Mouse (Mus musculus) stomach, postnatal 0 days (tissue): ENCODE measurements around the gene Tbrg4. TPM values are rescaled to one million over a fixed set of nuclear protein-coding genes. Genes with fewer than 3 reads are reported as not detected.

Experiments
- ATAC-seq: fragments of 200-750 bp; cut with Nextera tagmentation; 2 replicates; pipeline ENCODE4 v1.8.0; 2017; ENCODE audit not compliant: low FRiP score, low TSS enrichment
- DNase-seq: peaks from one replicate; pipeline ENCODE4 v3.0.0-alpha.2; 2016; ENCODE audit warnings: low spot score
- H3K27ac ChIP-seq: fragments of 300-500 bp; sonication (generic); replicated peaks from 2 replicates; pipeline ENCODE4 v1.5.1; 2014; ENCODE audit warnings: mild to moderate bottlenecking, control low read depth
- H3K27me3 ChIP-seq: fragments of 300-500 bp; sonication (generic); 2 replicates; pipeline ENCODE4 v1.6.1; 2014; ENCODE audit warnings: low read length; ENCODE audit not compliant: control insufficient read depth, insufficient read depth
- H3K36me3 ChIP-seq: fragments of 300-500 bp; sonication (generic); 2 replicates; pipeline ENCODE4 v1.6.1; 2014; ENCODE audit warnings: low read length, mixed read lengths; ENCODE audit not compliant: control insufficient read depth, insufficient read depth
- H3K4me1 ChIP-seq: fragments of 300-500 bp; sonication (generic); replicated peaks from 2 replicates; pipeline ENCODE4 v1.6.1; 2014; ENCODE audit warnings: antibody characterized with exemption; ENCODE audit not compliant: control insufficient read depth, insufficient read depth
- H3K4me2 ChIP-seq: fragments of 300-500 bp; sonication (generic); replicated peaks from 2 replicates; pipeline ENCODE4 v1.6.1; 2014; ENCODE audit warnings: low read depth, mild to moderate bottlenecking, control low read depth, moderate library complexity
- H3K4me3 ChIP-seq: fragments of 300-500 bp; sonication (generic); 2 replicates; pipeline ENCODE4 v1.5.1; 2014; ENCODE audit warnings: low read depth, low read length, control low read depth
- H3K9ac ChIP-seq: fragments of 300-500 bp; sonication (generic); 2 replicates; pipeline ENCODE4 v1.6.1; 2014; ENCODE audit warnings: mild to moderate bottlenecking, low read length, control low read depth, mixed read lengths
- H3K9me3 ChIP-seq: fragments of 300-500 bp; sonication (generic); 2 replicates; pipeline ENCODE4 v1.6.1; 2016; ENCODE audit warnings: low read length; ENCODE audit not compliant: control insufficient read depth
- CTCF ChIP-seq: IDR thresholded peaks from 2 replicates; pipeline ENCODE4 v1.5.1; 2016; ENCODE audit warnings: antibody characterized with exemption, low read depth, mild to moderate bottlenecking, moderate library complexity
- EP300 ChIP-seq: optimal IDR thresholded peaks from 2 replicates; pipeline ENCODE3; 2016; ENCODE audit warnings: antibody characterized with exemption
- WGBS: fragments of 180-500 bp; shearing (Covaris S2); extraction: QIAGEN DNeasy Blood & Tissue Kit; methylation state at CpG from one replicate; pipeline ENCODE4 v1.1.7; 2014; 5-methylcytosine and 5-hydroxymethylcytosine counted together
- polyA plus RNA-seq: library from polyadenylated mRNA; unstranded; fragments of >200 nt; fragmentation: Nextera tagmentation; extraction: Ambion mirVana; gene quantifications from 2 replicates; pipeline ENCODE4 v1.2.1, GENCODE M21; 2015

Gene Tbrg4
- 29.3 and 31.2 TPM in 2 replicates for polyA plus RNA-seq

- peak within 1 kb of the TSS; percentile 86 for H3K4me2 ChIP-seq
- H3K9me3 ChIP-seq, result no peaks in the 10 kb centered on the region
- WGBS, result under 1% methylated on average over 66 of the region's 66 CpGs
- H3K4me1 ChIP-seq, result peaks cover 7% of the 10 kb centered on the region
- TF ChIP-seq EP300, result no peak
- TF ChIP-seq CTCF, result no peak; the same call in 1 of the 2 replicates
- H3K4me3 ChIP-seq, result peak within 1 kb of the TSS; percentile 74
- H3K36me3 ChIP-seq, result peaks cover 7% of the 10 kb centered on the region
- ATAC-seq (peak; percentile 92), DNase-seq (peak; percentile 93)
- H3K9ac ChIP-seq, result peak within 1 kb of the TSS; percentile 86
- peak within 1 kb of the TSS; percentile 93 for H3K27ac ChIP-seq
- no peaks in the 10 kb centered on the region for H3K27me3 ChIP-seq
These were observed at the start of gene Tbrg4 for GRCm38 (mm10) chr11:6625478-6626387. TSS of gene Tbrg4 (minus strand) at chr11:6626067.

- Histone ChIP-seq H3K4me1 (peaks cover 2% of the 10 kb centered on the region; the same call in 1 of the 2 replicates), H3K9me3 (no peaks in the 10 kb centered on the region), H3K27me3 (no peaks in the 10 kb centered on the region), H3K9ac (no peak overlapping the region), H3K27ac (no peak overlapping the region), H3K4me2 (no peak overlapping the region), H3K36me3 (no peaks in the 10 kb centered on the region), H3K4me3 (no peak overlapping the region)
- TF ChIP-seq EP300, result no peak
- WGBS, result 67% methylated on average over 7 of the region's 7 CpGs
- DNase-seq (no peak), ATAC-seq (no peak)
These were observed 49.5 kb upstream of the Tbrg4 start for GRCm38 (mm10) chr11:6675402-6675801.

GRCm38 (mm10) chr11:6674701-6675100, 48.8 kb upstream of the Tbrg4 start:
- Histone ChIP-seq H3K36me3 (no peaks in the 10 kb centered on the region), H3K27ac (no peak overlapping the region), H3K4me1 (no peaks in the 10 kb centered on the region), H3K4me3 (no peak overlapping the region), H3K4me2 (no peak overlapping the region), H3K27me3 (no peaks in the 10 kb centered on the region), H3K9ac (no peak overlapping the region), H3K9me3 (no peaks in the 10 kb centered on the region)
- TF ChIP-seq CTCF (no peak), EP300 (no peak)
- 83% methylated on average over 9 of the region's 9 CpGs for WGBS
- DNase-seq, result no peak
- no peak for ATAC-seq

GRCm38 (mm10) chr11:6670826-6671225, 45.0 kb upstream of the Tbrg4 start:
- Histone ChIP-seq H3K9ac (no peak overlapping the region), H3K27me3 (no peaks in the 10 kb centered on the region), H3K9me3 (no peaks in the 10 kb centered on the region), H3K4me2 (no peak overlapping the region), H3K36me3 (no peaks in the 10 kb centered on the region), H3K4me3 (no peak overlapping the region), H3K27ac (no peak overlapping the region), H3K4me1 (no peaks in the 10 kb centered on the region)
- DNase-seq (no peak), ATAC-seq (no peak)
- TF ChIP-seq EP300 (no peak), CTCF (no peak)
- 93% methylated on average over 4 of the region's 4 CpGs for WGBS

GRCm38 (mm10) chr11:6670044-6670443, 44.2 kb upstream of the Tbrg4 start:
- no peak for TF ChIP-seq EP300
- peak; percentile 52 for TF ChIP-seq CTCF
- no peak for DNase-seq
- Histone ChIP-seq H3K9ac (no peak overlapping the region), H3K27ac (no peak overlapping the region), H3K4me3 (no peak overlapping the region), H3K27me3 (no peaks in the 10 kb centered on the region), H3K9me3 (no peaks in the 10 kb centered on the region), H3K4me1 (no peaks in the 10 kb centered on the region), H3K4me2 (no peak overlapping the region), H3K36me3 (no peaks in the 10 kb centered on the region)
- WGBS, result 53% methylated on average over 2 of the region's 2 CpGs
- ATAC-seq, result no peak; the same call in 1 of the 2 replicates

- TF ChIP-seq EP300 (no peak), CTCF (no peak)
- no peaks in the 10 kb centered on the region for H3K9me3 ChIP-seq
- no peak overlapping the region for H3K4me3 ChIP-seq
- no peaks in the 10 kb centered on the region for H3K36me3 ChIP-seq
- H3K9ac ChIP-seq, result no peak overlapping the region
- 55% methylated on average over 9 of the region's 9 CpGs for WGBS
- no peaks in the 10 kb centered on the region for H3K27me3 ChIP-seq
- H3K4me2 ChIP-seq, result no peak overlapping the region
- no peak overlapping the region for H3K27ac ChIP-seq
- no peak for ATAC-seq
- no peaks in the 10 kb centered on the region for H3K4me1 ChIP-seq
- DNase-seq, result no peak
These were observed 43.2 kb upstream of the Tbrg4 start for GRCm38 (mm10) chr11:6669041-6669440.
